Mouse (Mus musculus) embryonic facial prominence, embryonic 11.5 days (tissue): ENCODE measurements at regions not wholly inside any gene's neighbourhood (a gene's known extent, or its start where the extent isn't known, plus 50 kb on each side); places are given as distances from the start of the nearest gene placed in this dataset.

Source experiments
- ATAC-seq: fragments of 200-750 bp; cut with Nextera tagmentation; replicated peaks from 2 replicates; pipeline ENCODE4 v1.8.0; 2017; ENCODE audit warnings: low read depth; ENCODE audit not compliant: insufficient number of reproducible peaks, low FRiP score, low TSS enrichment
- DNase-seq: peaks from one replicate; pipeline ENCODE4 v3.0.0-alpha.2; 2015; ENCODE audit warnings: low spot score
- H3K27ac ChIP-seq: fragments of 300-500 bp; sonication (generic); replicated peaks from 2 replicates; pipeline ENCODE4 v1.5.1; 2014; ENCODE audit warnings: mild to moderate bottlenecking, low read depth, low read length, control low read depth
- H3K27me3 ChIP-seq: fragments of 300-500 bp; sonication (generic); 2 replicates; pipeline ENCODE4 v1.6.1; 2014; ENCODE audit warnings: mild to moderate bottlenecking, low read length, moderate library complexity, mixed read lengths; ENCODE audit not compliant: control insufficient read depth, insufficient read depth
- H3K36me3 ChIP-seq: fragments of 300-500 bp; sonication (generic); replicated peaks from 2 replicates; pipeline ENCODE4 v1.6.1; 2014; ENCODE audit warnings: low read depth, mild to moderate bottlenecking, low read length, moderate library complexity, mixed read lengths; ENCODE audit not compliant: control insufficient read depth, insufficient read depth
- H3K4me1 ChIP-seq: fragments of 300-500 bp; sonication (generic); 2 replicates; pipeline ENCODE4 v1.6.1; 2014; ENCODE audit warnings: low read length, mixed read lengths; ENCODE audit not compliant: control insufficient read depth, insufficient read depth
- H3K4me2 ChIP-seq: fragments of 300-500 bp; sonication (generic); 2 replicates; pipeline ENCODE4 v1.6.1; 2014; ENCODE audit warnings: low read depth, mild to moderate bottlenecking, control low read depth, low read length, moderate library complexity
- H3K4me3 ChIP-seq: fragments of 300-500 bp; sonication (generic); 2 replicates; pipeline ENCODE4 v1.5.1; 2014; ENCODE audit warnings: low read depth, low read length, control low read depth
- H3K9ac ChIP-seq: fragments of 300-500 bp; sonication (generic); replicated peaks from 2 replicates; pipeline ENCODE4 v1.6.1; 2014; ENCODE audit warnings: mild to moderate bottlenecking, control low read depth, low read length
- H3K9me3 ChIP-seq: fragments of 300-500 bp; sonication (generic); replicated peaks from 2 replicates; pipeline ENCODE4 v1.6.1; 2016; ENCODE audit warnings: mild to moderate bottlenecking, low read length, inconsistent platforms, mixed read lengths; ENCODE audit not compliant: control insufficient read depth
- WGBS: fragments of 180-500 bp; shearing (Covaris S2); extraction: QIAGEN DNeasy Blood & Tissue Kit; methylation state at CpG from one replicate; pipeline ENCODE4 v1.1.7; 2014; 5-methylcytosine and 5-hydroxymethylcytosine counted together

DNA sequence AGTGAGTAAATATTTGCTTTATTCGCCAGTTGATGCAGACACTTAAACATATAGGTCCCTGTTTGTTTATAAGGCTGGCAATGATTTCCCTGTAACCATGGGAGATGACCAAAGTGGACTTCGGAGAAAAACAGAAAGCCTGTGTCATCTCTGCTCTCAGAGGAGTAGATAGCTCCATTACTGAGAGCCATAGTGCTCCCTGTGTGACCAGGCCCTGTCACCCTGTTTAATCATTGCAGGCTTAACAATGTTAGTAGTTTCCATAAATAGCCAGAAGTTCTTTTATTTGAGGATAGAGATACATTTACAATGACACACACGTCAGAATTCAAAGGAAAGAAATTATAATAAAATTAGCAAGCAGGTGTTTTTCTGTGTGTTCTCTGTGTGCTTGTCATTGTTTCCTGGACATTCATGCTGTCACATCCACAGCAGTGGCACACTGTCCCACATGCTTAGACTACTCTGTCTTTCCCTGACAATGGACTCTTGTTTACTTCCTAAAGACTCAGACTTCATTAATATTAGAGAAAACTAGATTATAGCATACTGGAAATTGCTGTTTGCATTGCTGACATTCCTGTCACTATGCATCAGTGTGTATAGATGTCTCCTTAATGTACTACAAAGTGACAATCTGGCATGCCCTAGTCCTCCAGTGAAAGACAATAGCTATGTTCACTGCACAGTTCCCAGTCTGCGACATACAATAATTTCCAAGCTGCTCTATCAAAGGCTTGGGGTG, 115.8 kb upstream of the Tent5a start:
- Histone ChIP-seq H3K4me1 (no peaks in the 10 kb centered on the region), H3K36me3 (no peaks in the 10 kb centered on the region), H3K27ac (no peak overlapping the region), H3K4me2 (no peak overlapping the region), H3K9ac (no peak overlapping the region), H3K27me3 (no peaks in the 10 kb centered on the region), H3K4me3 (no peak overlapping the region), H3K9me3 (no peaks in the 10 kb centered on the region)
- 74% methylated on average over 4 of the region's 4 CpGs for WGBS
- DNase-seq (no peak), ATAC-seq (no peak)

DNA sequence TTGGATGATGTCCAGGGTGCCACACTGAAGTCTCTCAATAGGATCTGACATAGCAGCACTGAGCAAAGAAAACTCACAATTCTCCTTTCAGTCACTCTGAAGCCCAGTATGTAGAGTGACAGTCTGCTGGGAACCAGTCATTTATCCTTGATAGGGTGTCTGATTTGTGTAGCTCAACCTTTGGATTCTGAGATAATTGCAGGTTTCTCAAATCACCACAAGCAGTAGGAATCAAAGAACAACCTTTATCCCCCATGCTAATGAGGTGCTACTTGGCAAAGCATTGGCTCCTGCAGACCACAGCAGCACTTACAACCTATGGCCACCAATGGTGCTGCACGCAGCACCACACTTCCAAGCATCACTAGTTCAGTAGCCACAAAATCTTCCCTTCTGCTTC, 112.5 kb upstream of the Tent5a start:
- H3K4me3 ChIP-seq, result no peak overlapping the region
- H3K9me3 ChIP-seq, result no peaks in the 10 kb centered on the region
- no peak overlapping the region for H3K27ac ChIP-seq
- no peak overlapping the region for H3K4me2 ChIP-seq
- no peaks in the 10 kb centered on the region for H3K4me1 ChIP-seq
- no peaks in the 10 kb centered on the region for H3K36me3 ChIP-seq
- ATAC-seq (no peak), DNase-seq (no peak)
- H3K9ac ChIP-seq, result no peak overlapping the region
- no peaks in the 10 kb centered on the region for H3K27me3 ChIP-seq
- 60% methylated on average over 1 of the region's 1 CpGs for WGBS

DNA sequence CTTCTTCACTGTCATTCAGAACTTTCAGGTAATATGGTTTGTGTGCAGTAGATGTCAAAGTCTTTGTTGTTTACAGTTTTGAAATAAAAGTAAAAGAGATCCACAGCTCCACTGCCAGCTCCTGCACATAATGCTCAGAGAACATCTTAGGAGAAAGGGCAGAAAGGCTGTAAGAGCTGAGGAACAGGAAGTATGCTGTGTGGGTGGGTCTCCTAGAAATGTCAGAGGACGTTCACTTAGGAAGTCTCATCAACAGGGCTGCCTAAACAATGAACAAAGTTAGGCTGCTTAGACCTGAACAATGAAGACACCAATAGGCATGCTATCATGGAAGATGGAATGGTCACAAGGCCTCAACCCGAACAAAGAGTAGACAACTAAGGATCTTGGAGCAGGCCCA, 105.1 kb upstream of the Tent5a start:
- WGBS, result 67% methylated on average over 2 of the region's 2 CpGs

DNA sequence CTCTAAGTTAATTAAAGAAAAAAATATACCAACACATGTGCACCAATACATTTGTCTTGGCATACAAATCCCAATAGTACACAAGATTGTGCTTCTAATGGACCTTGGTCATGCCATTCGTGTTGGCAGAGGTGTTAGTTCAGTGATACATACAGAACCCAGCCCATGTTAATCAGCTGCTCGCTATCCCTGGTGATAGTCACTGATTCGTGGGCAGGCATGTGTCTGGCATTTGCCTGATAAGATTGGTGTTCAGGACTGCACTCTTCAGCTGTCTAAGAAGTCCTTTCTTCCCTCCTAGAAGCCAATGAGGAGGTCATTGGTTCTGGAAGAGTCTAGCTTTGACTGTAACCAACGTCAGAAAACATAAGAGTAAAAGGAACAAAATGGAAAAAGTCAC, 99.7 kb upstream of the Tent5a start:
- Histone ChIP-seq H3K4me3 (no peak overlapping the region), H3K4me1 (no peaks in the 10 kb centered on the region), H3K9me3 (no peaks in the 10 kb centered on the region), H3K9ac (no peak overlapping the region), H3K4me2 (no peak overlapping the region), H3K27ac (no peak overlapping the region), H3K27me3 (no peaks in the 10 kb centered on the region), H3K36me3 (no peaks in the 10 kb centered on the region)
- no peak for ATAC-seq
- DNase-seq, result no peak
- WGBS, result 86% methylated on average over 4 of the region's 4 CpGs

More for the DNA sequence above, 105.1 kb upstream of the Tent5a start:
- DNase-seq, result no peak
- H3K4me3 ChIP-seq, result no peak overlapping the region
- ATAC-seq, result no peak
- no peak overlapping the region for H3K4me2 ChIP-seq
- no peaks in the 10 kb centered on the region for H3K9me3 ChIP-seq
- no peaks in the 10 kb centered on the region for H3K27me3 ChIP-seq
- no peaks in the 10 kb centered on the region for H3K36me3 ChIP-seq
- H3K4me1 ChIP-seq, result no peaks in the 10 kb centered on the region
- H3K9ac ChIP-seq, result no peak overlapping the region
- no peak overlapping the region for H3K27ac ChIP-seq

DNA sequence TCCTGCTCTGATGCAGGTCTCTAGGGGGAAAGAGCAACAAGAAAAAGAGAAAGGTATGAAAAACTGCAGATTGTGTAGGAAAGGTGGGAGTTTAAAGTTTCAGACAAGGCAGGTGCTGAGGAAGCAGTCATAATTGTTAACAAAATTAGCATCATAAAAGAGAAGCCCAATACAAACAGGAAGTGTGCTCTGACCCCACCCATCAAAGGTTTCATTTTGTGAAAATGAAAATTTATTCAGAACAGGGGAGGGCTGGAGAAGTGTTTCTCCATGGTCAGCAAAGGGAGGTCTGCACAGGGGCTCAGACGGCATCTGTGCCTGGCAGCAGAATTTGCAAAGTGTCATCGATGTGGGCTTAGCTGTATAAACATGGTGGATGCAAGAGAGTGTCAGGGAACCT, 96.8 kb upstream of the Tent5a start:
- Histone ChIP-seq H3K4me1 (no peaks in the 10 kb centered on the region), H3K36me3 (no peaks in the 10 kb centered on the region), H3K9ac (no peak overlapping the region), H3K9me3 (no peaks in the 10 kb centered on the region), H3K4me3 (no peak overlapping the region), H3K4me2 (no peak overlapping the region), H3K27ac (no peak overlapping the region), H3K27me3 (no peaks in the 10 kb centered on the region)
- ATAC-seq, result no peak
- DNase-seq, result no peak
- 72% methylated on average over 2 of the region's 2 CpGs for WGBS

DNA sequence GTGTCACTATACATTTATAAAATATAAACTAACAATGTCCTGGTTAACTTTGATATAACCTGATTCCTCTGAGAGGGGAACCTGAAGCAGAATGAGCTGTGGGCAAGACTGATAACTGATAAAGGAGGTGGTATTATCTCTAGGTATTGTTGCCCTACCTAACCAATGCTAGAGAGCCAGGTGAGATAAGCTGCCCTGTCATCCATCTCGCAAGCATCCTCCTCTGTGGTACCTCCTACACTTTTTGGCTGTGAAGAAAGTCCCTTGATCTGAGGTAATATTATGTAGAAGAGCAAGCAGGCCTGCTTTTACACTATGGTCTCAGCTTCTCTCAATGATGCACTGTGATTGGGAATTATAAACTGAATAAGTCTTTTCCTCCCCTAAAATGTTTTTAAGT, 87.2 kb upstream of the Tent5a start:
- 80% methylated on average over 1 of the region's 1 CpGs for WGBS
- no peaks in the 10 kb centered on the region for H3K4me1 ChIP-seq

DNA sequence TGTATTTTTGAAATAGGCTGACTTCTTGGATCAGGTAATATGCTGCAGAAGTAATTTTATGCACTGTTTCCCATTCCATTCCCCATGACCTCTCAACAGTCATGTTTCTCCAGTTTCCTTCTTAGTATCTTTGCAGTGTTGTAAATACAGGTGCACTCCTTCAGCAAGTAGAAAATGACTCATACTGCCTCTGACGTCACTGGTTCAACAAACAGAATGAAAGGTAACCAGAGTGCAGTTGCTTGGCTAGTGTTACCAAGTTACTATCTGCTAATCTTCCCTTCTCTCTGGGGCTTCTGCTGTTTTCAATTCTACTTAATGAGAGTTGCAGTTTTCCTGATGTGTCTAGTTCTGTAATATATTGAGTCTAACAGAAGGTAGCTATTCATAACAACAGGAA, 86.7 kb upstream of the Tent5a start:
- 35% methylated on average over 1 of the region's 1 CpGs for WGBS

More for the DNA sequence above, 87.2 kb upstream of the Tent5a start:
- H3K9ac ChIP-seq, result no peak overlapping the region
- no peak overlapping the region for H3K27ac ChIP-seq
- H3K9me3 ChIP-seq, result no peaks in the 10 kb centered on the region
- ATAC-seq (no peak), DNase-seq (no peak)
- H3K4me3 ChIP-seq, result no peak overlapping the region
- no peaks in the 10 kb centered on the region for H3K36me3 ChIP-seq
- H3K4me2 ChIP-seq, result no peak overlapping the region
- H3K27me3 ChIP-seq, result no peaks in the 10 kb centered on the region

DNA sequence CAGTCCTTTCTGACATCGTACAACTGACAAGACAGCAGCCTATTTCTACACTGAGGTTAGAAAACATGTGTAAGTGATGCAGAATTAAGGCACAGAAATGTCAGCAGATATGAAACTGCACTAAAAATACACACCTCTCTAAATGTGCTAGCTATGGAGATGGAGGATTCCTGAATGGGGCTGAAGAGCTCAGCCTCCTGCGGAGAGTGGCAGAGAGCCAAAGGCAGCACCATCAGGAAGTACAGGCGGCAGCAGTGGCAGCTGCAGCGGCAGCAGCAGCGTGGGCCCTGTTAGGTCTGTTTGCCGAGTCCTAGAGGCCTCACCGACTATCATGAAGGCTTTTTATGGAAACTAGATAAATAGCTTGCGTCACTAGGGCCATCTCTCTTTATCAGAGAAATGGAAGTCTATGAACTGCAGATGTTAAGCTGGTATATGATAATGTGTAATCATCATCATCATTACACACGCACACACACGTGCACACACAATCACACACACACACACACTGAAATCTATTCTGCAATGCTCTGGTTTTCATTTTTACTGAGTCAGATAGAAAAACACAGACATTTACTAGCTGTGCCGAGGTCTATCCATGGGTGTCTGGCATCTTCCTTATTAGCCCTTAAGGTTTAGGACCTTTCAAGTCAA, 83.6 kb upstream of the Tent5a start:
- no peak overlapping the region for H3K9ac ChIP-seq
- no peaks in the 10 kb centered on the region for H3K9me3 ChIP-seq
- ATAC-seq (no peak), DNase-seq (no peak)
- H3K36me3 ChIP-seq, result no peaks in the 10 kb centered on the region
- no peaks in the 10 kb centered on the region for H3K27me3 ChIP-seq
- no peak overlapping the region for H3K4me2 ChIP-seq
- no peak overlapping the region for H3K4me3 ChIP-seq
- no peak overlapping the region for H3K27ac ChIP-seq
- no peaks in the 10 kb centered on the region for H3K4me1 ChIP-seq
- WGBS, result 62% methylated on average over 11 of the region's 11 CpGs

More for the DNA sequence above, 86.7 kb upstream of the Tent5a start:
- H3K9me3 ChIP-seq, result no peaks in the 10 kb centered on the region
- H3K4me1 ChIP-seq, result no peaks in the 10 kb centered on the region
- H3K9ac ChIP-seq, result no peak overlapping the region
- H3K27me3 ChIP-seq, result no peaks in the 10 kb centered on the region
- H3K4me3 ChIP-seq, result no peak overlapping the region
- no peak overlapping the region for H3K4me2 ChIP-seq
- H3K36me3 ChIP-seq, result no peaks in the 10 kb centered on the region
- ATAC-seq (no peak), DNase-seq (peak; percentile 5)
- H3K27ac ChIP-seq, result no peak overlapping the region
